Mouse (Mus musculus) skeletal muscle tissue, adult 2 months (tissue): Measurements from ENCODE around the gene Tcf7l2.

Experiments used
- DNase-seq: peaks from one replicate; pipeline ENCODE4 v3.0.0-alpha.2; 2012; ENCODE audit warnings: low read depth, low spot score

Gene Tcf7l2

DNA sequence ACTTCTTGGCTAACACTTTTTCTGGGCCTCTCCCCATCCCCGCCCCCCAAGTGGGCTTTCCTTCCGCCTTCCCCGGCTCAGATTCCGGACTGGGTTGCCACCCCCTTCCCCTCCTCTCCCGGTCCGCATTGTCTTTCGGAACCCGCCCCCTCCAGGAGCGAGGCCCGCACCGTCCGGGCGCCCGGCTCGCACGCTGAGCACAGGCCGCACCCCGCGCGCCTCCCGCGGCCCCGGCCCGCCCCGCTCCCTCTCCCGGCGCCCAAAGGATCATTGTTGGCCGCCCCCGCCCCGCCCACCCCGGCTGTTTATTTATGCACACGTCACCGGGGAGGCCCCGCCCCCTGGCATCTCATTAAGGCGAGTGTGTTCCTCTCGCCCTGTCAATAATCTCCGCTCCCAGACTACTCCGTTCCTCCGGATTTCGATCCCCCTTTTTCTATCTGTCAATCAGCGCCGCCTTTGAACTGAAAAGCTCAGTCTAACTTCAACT, at the start of gene Tcf7l2:
Tcf7l2 (plus strand) TSS at position 382 of the 490 bp plus-strand sequence.
- DNase-seq: peak; percentile 91

DNA sequence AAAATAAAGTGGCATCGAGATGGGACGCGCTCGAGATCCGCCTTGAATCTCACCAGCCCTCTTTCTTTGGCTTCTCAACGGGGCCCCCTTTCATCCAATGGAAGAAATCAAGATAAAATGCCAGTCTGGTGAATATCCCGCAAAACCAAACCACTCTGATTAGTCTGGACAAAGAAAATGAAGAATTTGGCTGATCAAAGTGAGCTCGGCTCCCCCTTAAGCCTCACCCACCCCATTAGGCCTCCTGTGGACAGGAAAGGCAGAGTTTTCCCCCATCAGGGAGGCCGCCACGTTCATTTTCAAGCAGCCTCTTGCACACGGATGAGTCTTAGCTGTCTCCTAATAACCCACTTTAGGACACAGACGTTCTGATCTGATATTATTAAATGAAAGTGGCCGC, 47.0 kb upstream of the Tcf7l2 start:
- DNase-seq: no peak

DNA sequence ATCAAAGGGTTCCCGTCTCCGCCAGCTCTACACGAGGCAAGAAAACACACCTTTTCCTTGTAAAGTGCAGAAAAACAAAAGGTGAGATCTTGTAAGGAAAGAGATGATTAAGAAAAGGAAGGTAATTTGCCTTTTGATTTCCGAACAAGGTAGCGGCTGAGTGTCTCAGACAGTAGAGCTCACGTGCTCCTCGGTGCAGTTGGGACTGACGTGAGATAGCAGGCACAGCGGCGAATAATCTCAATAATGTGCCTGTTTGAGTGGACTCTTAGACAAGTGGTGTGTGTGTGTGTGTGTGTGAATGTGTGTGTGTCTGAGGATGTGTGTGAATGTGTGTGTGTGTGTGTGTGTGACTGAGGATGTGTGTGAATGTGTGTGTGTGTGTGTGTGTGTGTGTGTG, 46.2 kb upstream of the Tcf7l2 start:
- DNase-seq: no peak

DNA sequence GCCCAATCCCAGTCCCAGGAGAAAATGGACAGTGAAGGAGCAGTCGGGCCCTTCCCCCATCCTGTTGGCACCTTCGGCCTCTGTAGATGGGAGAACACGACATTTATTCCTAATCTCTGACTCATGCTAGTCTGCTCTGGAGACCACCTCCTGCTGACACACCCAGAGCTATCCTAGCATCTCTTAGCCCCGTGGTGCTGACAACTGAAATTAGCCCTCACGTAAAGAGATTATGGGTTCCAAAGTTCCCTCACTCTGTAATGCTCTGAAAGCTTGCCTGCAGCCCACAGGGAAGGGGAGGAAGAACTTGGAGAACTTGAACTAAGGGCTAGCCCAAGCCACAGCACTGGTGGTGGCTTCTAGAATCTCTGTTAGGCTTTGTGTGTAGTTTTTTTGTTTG, 42.7 kb upstream of the Tcf7l2 start:
- DNase-seq: no peak

DNA sequence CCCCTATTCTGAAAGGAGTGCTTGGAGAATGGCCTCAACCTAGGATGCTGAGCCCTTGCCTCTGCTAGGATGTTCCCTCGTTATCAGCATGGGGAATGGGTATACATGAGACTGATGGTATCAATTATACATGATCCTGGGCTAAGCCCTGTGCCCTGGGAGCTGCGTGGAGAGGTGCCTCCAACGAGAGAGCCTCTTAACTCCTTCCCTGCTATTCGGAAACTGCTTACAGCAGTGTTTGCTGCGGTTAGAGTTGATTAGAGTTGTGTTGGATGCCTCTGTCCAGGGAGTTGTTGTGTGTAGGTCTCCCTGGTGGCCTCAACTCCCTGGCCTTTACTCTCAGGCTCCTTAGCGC, 41.4 kb upstream of the Tcf7l2 start:
- DNase-seq: no peak

DNA sequence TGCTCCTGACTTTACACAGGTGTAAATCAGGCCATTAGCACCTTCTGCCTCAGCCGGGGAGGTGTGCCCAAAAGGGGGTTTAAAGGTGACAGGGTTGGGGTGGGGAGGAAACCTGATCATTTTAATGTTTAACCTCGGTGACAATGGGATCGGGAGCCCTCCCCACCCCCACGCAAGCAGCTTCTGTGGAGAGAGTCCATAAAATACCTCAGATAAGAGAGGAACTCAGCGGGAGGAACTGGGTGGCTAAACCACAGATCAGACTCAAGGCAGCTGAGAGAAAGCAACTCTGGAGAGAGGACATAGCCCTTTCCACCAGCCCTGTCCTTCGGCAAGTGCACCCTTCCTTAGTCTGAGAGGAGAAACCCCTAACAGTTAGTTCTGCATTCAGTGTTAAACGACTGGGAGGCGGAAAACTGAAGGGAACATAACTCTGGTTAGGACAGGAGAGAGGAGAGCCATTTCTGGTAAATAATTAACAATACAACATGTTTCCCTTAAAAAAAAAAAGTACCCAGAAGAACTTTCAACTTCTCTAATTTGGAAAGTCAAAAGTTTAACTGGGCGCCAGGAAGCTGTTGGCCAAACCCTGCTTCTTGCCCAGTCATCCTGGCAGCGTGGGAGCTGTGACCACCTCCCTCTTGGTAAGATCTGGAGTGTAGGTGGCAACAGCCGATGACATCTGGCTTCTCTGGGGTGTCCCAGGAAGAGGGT, 40.9 kb upstream of the Tcf7l2 start:
- DNase-seq: no peak

DNA sequence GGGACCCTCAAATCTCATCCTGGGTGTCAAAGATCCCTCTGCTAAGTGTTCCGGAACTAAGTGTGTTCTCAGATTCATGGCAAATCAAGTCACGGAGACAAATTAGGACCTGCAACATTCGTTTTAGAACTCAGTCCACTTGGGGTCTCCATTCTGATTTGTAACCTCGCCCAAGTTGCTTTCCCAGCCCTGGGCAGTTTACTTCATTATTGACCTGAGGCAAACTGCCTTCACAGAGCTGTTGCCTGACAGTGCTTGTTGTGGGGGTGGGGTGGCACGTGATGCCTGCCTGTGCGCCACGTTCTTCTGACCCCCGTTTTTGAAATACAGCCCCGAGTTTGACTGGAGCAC, 40.4 kb upstream of the Tcf7l2 start:
- DNase-seq: no peak

DNA sequence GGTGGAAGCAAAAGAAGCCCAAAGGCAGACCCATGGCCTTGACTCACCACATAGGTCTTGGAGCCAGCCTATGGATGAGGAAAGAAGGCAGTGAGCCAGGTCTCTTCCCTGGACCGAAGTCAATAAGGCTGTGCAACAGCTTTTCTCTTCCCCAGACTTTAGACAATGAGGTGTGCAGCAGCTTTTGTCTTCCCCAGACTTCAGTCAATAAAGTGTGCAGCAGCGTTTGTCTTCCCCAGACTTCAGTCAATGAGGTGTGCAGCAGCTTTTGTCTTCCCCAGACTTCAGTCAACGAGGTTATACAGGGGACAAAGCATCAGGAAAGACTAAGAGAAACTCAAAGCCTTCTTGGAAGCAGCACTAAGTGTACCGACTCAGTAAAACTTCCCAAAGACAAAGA, 39.5 kb upstream of the Tcf7l2 start:
- DNase-seq: no peak

DNA sequence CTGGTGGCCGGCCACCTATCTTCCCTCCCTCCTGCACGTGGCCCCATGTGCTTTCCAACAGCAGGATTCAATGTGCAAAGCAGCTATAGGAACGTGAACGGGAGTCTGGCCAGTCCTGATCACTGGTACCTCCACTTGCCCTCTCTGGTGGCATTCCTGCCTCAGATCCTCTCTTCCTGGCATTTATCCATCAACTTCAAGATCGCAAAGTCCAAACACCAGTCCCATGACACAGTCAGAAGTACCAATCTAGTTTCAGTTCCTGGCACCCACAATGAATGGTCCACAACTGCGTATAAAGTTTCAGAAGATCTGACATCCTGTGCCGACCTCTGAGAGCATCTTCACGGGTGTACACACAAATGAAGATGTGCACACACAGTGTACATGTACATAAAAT, 38.9 kb upstream of the Tcf7l2 start:
- no peak for DNase-seq

DNA sequence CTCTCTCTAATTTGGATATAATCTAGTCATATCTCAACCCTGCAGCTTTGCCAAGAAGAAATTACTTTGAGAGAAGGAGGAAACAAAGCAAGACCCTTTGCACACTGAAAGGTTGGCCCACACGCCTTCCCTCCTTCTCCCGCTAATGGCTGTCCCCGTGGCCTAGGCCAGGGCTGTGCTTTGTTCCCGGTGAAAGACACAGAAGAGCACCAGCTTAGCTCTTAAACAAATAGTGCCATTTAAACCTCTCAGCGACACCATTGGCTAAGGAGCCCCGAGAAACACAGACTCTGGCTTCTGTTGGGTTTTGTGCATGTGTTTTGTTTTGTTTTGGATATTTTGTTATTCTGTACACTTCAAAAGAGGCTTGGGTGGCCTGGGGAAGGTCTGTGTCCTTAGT, 37.5 kb upstream of the Tcf7l2 start:
- DNase-seq: no peak

DNA sequence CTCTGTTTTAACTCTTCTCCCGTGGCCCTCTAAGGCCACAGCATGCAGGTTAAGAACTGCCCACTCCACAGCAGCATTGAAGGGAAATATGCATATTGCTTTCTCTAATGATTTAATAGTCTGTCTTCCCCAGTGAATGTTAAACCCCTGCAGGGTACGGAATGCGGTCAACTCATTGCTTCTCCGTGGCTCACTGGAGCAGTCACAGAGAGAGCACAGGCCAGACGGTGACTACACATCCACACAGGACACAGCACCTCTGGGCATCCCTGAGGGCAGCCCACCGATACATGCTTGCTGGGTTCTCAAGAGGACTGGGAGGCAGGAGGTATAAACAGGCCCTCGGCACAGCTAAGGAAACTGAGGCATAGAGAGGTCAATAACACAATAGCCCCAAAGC, 35.3 kb upstream of the Tcf7l2 start:
- DNase-seq: no peak

DNA sequence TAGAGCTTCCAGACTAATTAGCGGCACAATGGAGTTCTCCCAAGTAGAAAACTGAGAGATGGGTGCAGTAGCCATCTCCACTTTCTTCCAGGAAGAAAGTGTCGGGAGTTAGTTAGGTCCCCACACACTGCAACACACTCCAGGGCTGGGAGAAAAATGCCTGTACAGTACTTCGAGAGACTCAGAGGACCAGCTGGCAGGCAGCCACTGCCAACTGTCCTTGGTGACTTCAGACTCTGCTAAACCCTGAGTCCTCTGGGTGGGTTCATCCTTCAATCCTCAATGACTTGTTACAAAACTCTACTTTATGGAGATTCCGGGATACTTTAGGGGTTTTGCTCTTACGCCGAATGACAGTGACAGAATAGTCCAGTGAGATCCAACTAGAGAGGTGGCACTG, 34.8 kb upstream of the Tcf7l2 start:
- DNase-seq: no peak

DNA sequence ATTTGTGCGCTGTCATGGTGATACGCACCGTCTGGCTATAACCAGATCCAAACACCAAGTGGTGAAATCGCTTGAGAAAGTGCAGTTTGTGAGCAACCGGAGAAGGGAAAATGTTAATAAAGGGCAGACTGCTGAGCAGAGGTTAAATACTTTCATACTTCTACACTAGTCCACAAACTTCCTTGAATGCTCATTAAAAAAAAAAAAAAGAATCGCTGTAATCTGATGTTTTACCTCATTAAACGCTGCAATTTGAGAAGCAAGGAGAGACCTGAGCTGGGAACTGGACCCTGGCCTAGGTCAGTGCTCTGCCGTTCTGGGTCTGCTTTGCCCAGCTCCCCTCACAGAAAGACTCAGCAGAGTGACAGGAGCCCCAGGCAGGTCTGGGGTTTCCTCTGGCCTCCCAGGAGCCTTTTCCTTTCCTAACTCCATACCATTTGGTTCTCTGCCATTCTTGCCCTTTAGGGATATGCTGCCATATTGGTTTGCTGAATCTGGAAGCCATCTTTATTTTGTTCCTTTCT, 33.5 kb upstream of the Tcf7l2 start:
- no peak for DNase-seq

DNA sequence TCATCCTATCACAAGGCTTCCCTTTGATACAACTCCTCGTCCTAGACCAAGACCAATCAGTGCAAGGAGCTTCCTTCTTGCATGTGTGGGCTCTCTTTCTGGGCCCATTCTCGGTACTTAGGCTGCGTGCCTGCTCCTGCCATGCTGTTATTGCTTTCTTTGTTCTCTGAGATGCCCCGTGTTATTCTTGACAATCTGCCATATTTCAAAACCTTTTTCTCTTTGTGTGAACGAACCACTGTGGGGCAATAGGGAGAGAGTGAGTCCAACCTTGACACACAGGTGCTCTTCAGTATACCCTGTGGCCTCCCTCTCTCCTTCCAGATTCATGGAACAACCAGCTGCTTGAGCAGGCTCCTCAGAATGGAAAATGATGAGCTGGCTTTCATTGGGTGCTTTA, 30.8 kb upstream of the Tcf7l2 start:
- no peak for DNase-seq

DNA sequence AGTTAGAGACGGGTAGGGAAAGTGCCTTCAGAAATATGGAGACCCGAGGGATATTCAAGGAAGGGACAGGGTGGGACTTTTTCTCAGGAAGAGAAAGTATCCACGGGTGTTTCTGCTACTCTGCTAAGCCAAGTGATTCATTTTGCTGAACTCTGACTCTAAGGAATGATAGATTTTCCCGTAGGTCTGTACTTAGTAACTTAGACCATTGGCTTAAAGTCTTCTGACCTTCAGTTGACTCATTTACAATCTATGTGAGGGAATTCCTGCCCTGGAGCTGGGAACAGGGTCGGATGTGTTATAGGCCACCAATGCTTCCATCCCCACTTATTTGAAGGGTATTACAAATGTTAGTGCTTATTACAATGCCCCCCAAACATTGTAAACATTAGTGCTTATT, 29.9 kb upstream of the Tcf7l2 start:
- DNase-seq: no peak

DNA sequence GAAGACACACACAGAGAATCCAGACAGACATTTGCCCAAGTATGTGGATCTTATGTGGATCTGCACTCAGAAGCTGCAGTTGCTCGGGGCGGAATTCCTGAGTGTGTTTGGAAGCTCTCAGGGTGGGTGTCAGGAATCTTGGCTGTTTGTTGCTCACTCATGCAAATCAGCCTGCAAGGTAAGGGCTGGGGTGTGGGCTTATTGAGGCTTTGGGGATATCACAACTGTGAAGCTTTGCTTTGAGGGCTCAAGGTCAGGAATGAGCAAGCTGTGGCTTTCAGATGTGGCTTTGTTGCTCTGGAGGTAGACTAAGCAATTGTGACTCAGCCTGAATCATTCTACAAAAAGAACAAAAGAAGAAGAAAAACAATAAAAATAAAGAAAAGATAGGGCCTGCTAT, 28.9 kb upstream of the Tcf7l2 start:
- DNase-seq: no peak

DNA sequence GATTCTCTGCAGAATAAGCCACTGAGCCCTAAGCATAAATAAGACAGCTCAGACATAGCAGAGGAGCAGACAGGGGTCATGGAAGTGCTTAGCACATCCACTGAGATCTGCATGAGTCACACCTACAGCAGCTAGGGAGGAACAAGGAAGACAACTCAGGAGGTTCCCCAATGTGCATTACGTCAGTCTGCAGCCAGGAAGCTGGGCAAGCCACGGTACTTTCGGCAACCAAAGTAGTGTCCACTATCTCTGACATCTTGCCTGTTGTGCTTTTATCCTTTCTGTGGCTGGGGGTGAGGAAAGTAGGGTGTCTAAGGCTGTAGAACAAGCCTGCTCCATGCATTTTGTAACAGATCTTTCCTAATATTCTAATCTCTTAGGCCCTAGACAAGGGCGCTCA, 27.6 kb upstream of the Tcf7l2 start:
- DNase-seq: peak; percentile 12

DNA sequence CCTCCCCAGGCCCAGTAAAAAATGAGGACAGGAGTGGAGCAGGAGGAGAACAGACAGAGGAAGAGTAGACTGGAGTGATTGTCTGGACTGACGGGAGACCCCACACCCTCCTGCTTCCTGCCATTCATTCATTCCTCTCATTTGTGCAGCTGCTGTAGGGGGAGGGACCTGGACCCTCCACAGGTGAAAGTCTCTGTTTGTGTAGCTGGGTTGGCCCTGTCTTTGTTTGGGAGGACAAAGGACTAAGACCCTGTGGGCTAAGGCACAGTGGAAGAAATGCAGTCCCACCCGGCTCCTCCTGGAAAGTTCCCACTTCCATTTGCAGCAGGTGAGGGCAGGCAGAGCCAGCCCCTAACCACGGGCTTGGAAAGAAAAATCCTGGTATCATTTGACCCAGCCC, 27.0 kb upstream of the Tcf7l2 start:
- DNase-seq: no peak

DNA sequence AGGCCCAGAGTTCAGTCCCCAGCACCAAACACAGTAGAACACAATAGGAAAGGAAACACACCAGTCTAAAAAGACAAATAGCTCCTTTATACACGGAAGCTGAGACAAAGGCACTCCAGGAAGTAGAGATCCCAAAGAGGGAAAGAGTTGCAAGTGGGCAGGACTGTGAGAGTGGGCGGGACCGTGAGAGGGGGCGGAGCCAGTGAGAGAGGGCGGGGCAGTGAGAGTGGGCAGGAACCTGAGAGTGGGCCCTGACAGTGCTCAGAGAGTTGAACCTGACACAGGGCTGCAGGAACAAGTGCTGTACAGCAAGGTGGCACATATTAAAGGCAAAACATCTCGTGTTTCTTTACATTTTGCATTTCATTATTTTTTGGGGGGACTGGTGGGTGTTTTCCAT, 22.5 kb upstream of the Tcf7l2 start:
- no peak for DNase-seq

DNA sequence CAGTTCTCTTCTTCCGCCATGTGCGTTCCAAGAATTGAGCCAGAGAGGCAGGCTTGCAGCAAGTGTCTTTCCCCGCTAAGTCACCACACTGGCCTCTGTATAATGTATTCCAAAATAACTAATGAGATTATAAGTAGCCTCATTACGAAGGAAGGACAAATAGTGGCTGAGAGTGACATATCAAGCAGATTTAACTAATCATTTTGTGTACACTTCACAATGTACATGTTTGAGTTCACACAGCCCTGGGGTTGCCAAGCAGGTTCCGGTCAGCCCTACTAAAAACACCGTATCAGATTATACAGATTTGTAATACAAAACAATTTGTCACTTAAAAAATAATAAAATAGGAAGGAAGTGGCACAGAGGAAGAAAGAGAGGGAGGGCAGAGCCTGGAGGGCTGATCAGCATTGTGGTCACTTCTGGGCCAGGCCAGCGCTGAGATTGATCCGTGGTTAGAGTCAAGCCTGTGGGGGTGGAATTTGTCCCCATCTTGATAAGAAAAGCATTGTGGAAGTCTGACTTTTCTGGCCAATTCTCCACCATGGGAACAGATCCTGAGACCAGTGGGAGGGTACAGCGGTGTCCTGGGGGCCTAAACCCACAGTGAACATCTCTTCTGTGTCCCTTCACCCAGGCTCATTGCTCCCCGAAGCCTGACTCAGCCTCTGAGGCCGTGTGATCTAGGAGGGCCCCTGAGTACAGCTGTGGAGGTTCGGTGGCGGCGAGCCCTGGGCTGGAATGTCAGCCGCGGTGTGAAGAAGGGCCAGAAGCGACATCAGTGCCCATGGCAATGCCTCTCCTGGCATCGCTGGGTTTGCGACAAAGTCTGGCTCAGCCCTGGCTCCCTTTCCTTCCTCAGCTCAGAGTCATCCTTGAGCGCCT, 21.9 kb upstream of the Tcf7l2 start:
- no peak for DNase-seq

DNA sequence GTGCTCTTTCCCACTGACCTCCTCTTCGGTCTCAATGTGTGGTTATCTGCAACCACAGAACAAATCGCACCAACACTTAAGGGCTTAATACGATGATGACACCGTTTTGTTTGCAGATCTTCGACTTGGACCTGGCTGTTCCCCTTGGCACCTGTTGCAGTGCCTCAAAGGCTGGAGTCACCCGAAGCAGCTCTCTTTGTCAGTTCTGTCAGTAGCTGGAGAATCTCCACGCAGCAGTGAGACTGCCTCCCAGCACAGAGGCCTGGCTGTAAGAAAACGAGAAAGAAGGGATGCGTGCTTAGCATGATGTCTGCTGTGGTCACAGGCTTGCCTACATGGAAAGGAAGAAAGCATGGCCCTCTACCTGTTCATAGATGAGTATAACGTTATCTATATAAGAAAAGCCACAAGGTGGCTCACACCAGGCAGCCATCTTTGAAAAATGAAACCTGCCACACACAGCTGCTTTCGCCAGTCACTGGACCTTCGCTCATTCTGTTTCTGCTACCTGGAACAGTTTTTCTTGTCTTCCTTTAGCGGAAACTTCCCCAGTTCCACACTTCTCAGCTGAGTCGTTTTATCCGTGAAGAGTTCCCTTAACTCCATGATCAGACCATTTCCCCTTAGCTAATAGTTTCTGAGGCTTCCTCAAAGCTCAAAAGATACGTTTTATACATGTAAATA, 21.1 kb upstream of the Tcf7l2 start:
- no peak for DNase-seq

DNA sequence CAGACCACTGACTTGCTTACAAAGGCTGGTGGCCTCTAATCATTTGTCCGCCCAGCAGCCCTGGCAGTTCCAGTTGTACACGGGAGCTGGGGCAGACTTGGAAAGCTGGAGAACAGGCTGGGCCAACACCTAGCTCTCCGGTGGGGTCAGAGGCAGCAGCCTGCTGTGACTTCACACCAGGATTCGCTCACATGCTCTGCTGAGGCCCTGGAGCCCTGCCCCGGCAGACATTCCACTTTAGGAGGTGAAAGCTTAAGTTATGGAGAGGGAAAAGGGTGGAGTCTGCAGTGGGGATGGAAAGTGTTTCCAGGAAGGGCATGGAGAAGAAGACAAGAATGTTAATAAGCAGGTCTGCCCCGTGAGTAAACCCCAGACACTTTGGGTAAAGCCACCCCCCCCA, 19.2 kb upstream of the Tcf7l2 start:
- no peak for DNase-seq
